Mouse (Mus musculus) myocyte (in vitro differentiated cells): ENCODE results near the gene Caskin2. TPM values are rescaled to one million over a fixed set of nuclear protein-coding genes. Genes with fewer than 3 reads are reported as not detected.

Source experiments
- H3K27me3 ChIP-seq: one replicate; pipeline ENCODE4 v1.6.1; 2011; ENCODE audit not compliant: control insufficient read depth, insufficient read depth, insufficient read length
- H3K36me3 ChIP-seq: one replicate; pipeline ENCODE4 v1.6.1; 2011; ENCODE audit not compliant: control insufficient read depth, insufficient read depth
- H3K4me2 ChIP-seq: one replicate; pipeline ENCODE4 v1.6.1; 2011; ENCODE audit warnings: low read depth, control low read depth
- H3K4me3 ChIP-seq: one replicate; pipeline ENCODE4 v1.5.1; 2011; ENCODE audit warnings: mild to moderate bottlenecking, control low read depth, moderate library complexity
- H3K79me2 ChIP-seq: one replicate; pipeline ENCODE4 v1.6.1; 2011; ENCODE audit not compliant: control insufficient read depth, insufficient read depth
- H3ac ChIP-seq: one replicate; pipeline ENCODE4 v1.6.1; 2011; ENCODE audit not compliant: control insufficient read depth, insufficient read length
- CEBPB ChIP-seq: IDR thresholded peaks from 2 replicates; pipeline ENCODE4 v1.6.1; 2011; ENCODE audit warnings: mild to moderate bottlenecking, moderate library complexity; ENCODE audit not compliant: poor library complexity, insufficient read depth, severe bottlenecking
- E2F4 ChIP-seq: IDR thresholded peaks from one replicate; pipeline ENCODE4 v1.6.1; 2011; ENCODE audit warnings: mild to moderate bottlenecking, control low read depth, moderate library complexity; ENCODE audit not compliant: insufficient read depth
- MAX ChIP-seq: IDR thresholded peaks from one replicate; pipeline ENCODE4 v1.6.1; 2011; ENCODE audit warnings: low read depth, mild to moderate bottlenecking, control low read depth
- MYOD1 ChIP-seq, 3 experiments: IDR thresholded peaks; one replicate each; pipeline ENCODE4 v1.6.1; 2011; ENCODE audit warnings: control low read depth in 2 of 3, low read depth in 2 of 3, mild to moderate bottlenecking in 2 of 3, moderate library complexity in 1 of 3; ENCODE audit not compliant: insufficient read length in 2 of 3, control insufficient read depth in 1 of 3
- MYOG ChIP-seq, 3 experiments: IDR thresholded peaks; one replicate each; pipeline ENCODE4 v1.6.1; 2011; ENCODE audit warnings: control low read depth in 2 of 3, low read depth in 2 of 3, mild to moderate bottlenecking in 2 of 3; ENCODE audit not compliant: insufficient read length in 2 of 3, control insufficient read depth in 1 of 3, insufficient read depth in 1 of 3
- POLR2A ChIP-seq: IDR thresholded peaks from one replicate; pipeline ENCODE4 v1.6.1; 2011; ENCODE audit warnings: low read depth, mild to moderate bottlenecking, control low read depth, moderate library complexity; ENCODE audit not compliant: insufficient read length
- POLR2AphosphoS2 ChIP-seq: IDR thresholded peaks from one replicate; pipeline ENCODE4 v1.6.1; 2011; ENCODE audit warnings: low read depth, control low read depth; ENCODE audit not compliant: insufficient read length
- REST ChIP-seq: IDR thresholded peaks from one replicate; pipeline ENCODE4 v1.6.1; 2011; ENCODE audit warnings: mild to moderate bottlenecking, control low read depth, moderate library complexity; ENCODE audit not compliant: insufficient read depth, insufficient read length
- SRF ChIP-seq: IDR thresholded peaks from one replicate; pipeline ENCODE4 v1.6.1; 2011; ENCODE audit warnings: low read depth; ENCODE audit not compliant: control insufficient read depth, insufficient read length
- TCF12 ChIP-seq: IDR thresholded peaks from one replicate; pipeline ENCODE4 v1.6.1; 2011; ENCODE audit warnings: mild to moderate bottlenecking, control low read depth; ENCODE audit not compliant: poor library complexity, insufficient read depth, severe bottlenecking
- TCF3 ChIP-seq: IDR thresholded peaks from one replicate; pipeline ENCODE4 v1.6.1; 2011; ENCODE audit warnings: low read depth, control low read depth; ENCODE audit not compliant: insufficient read length
- USF1 ChIP-seq: IDR thresholded peaks from one replicate; pipeline ENCODE4 v1.6.1; 2011; ENCODE audit warnings: low read depth, mild to moderate bottlenecking, control low read depth, moderate library complexity
- polyA plus RNA-seq: library from polyadenylated mRNA; unstranded; fragments of >200 nt; fragmentation: generic; extraction: Trizol; gene quantifications from one replicate; pipeline ENCODE4 v1.2.1, GENCODE M21; 2012; ENCODE audit warnings: missing spikeins

The Caskin2 gene
- polyA plus RNA-seq, 1 experiment, result 8.0 TPM

GRCm38 (mm10) chr11:115775821-115776665, 37.4 kb downstream of the Caskin2 start:
- Histone ChIP-seq H3K4me2 (no peak overlapping the region), H3K27me3 (no peaks in the 10 kb centered on the region), H3K79me2 (no peaks in the 10 kb centered on the region), H3ac (no peak overlapping the region), H3K4me3 (no peak overlapping the region), H3K36me3 (no peaks in the 10 kb centered on the region)
- no peak for TF ChIP-seq POLR2AphosphoS2
- TF ChIP-seq POLR2A, result no peak
- TF ChIP-seq TCF3, result no peak
- no peak for TF ChIP-seq REST
- no peak for TF ChIP-seq CEBPB
- no peak for TF ChIP-seq MYOD1 (IDR thresholded peaks at IDR 0.05; ENCODE audit: control insufficient read depth in 1 of 3, insufficient read length in 2 of 3, low read depth in 2 of 3)
- no peak for TF ChIP-seq SRF
- TF ChIP-seq E2F4, result no peak
- TF ChIP-seq MAX, result no peak

GRCm38 (mm10) chr11:115774653-115775052, 38.8 kb downstream of the Caskin2 start:
- Histone ChIP-seq H3K4me2 (no peak overlapping the region), H3K4me3 (no peak overlapping the region), H3K36me3 (no peaks in the 10 kb centered on the region), H3ac (no peak overlapping the region), H3K79me2 (no peaks in the 10 kb centered on the region), H3K27me3 (no peaks in the 10 kb centered on the region)
- TF ChIP-seq TCF12 (no peak), POLR2A (no peak), USF1 (no peak), POLR2AphosphoS2 (no peak), MAX (no peak), MYOD1 (IDR thresholded peaks at IDR 0.05; ENCODE audit: control insufficient read depth in 1 of 3, insufficient read length in 2 of 3, low read depth in 2 of 3) (no peak), MYOG (IDR thresholded peaks at IDR 0.05; ENCODE audit: control insufficient read depth in 1 of 3, insufficient read depth in 1 of 3, insufficient read length in 2 of 3, low read depth in 2 of 3) (no peak), E2F4 (no peak), TCF3 (no peak), CEBPB (no peak), SRF (no peak)

- Histone ChIP-seq H3K36me3 (no peaks in the 10 kb centered on the region), H3K4me3 (no peak overlapping the region), H3K27me3 (no peaks in the 10 kb centered on the region), H3ac (no peak overlapping the region), H3K4me2 (no peak overlapping the region), H3K79me2 (no peaks in the 10 kb centered on the region)
- TF ChIP-seq E2F4 (no peak), MYOD1 (IDR thresholded peaks at IDR 0.05; ENCODE audit: control insufficient read depth in 1 of 3, insufficient read length in 2 of 3, low read depth in 2 of 3) (no peak), USF1 (no peak), SRF (no peak), REST (no peak), MAX (no peak), CEBPB (no peak), POLR2A (no peak), TCF12 (no peak), MYOG (IDR thresholded peaks at IDR 0.05; ENCODE audit: control insufficient read depth in 1 of 3, insufficient read depth in 1 of 3, insufficient read length in 2 of 3, low read depth in 2 of 3) (no peak)
Measured at GRCm38 (mm10) chr11:115768896-115769295, 44.5 kb downstream of the Caskin2 start.

- no peaks in the 10 kb centered on the region for H3K79me2 ChIP-seq
- H3K4me3 ChIP-seq, result peak overlapping the region; percentile 58
- H3K4me2 ChIP-seq, result peak overlapping the region; percentile 87
Measured at GRCm38 (mm10) chr11:115766981-115767380, 46.5 kb downstream of the Caskin2 start.

More at GRCm38 (mm10) chr11:115766981-115767380, 46.5 kb downstream of the Caskin2 start:
- H3ac ChIP-seq, result no peak overlapping the region
- no peak for TF ChIP-seq E2F4
- TF ChIP-seq POLR2A, result no peak
- no peak for TF ChIP-seq MYOG (IDR thresholded peaks at IDR 0.05; ENCODE audit: control insufficient read depth in 1 of 3, insufficient read depth in 1 of 3, insufficient read length in 2 of 3, low read depth in 2 of 3)
- TF ChIP-seq MAX, result no peak
- no peak for TF ChIP-seq CEBPB
- TF ChIP-seq USF1, result no peak
- TF ChIP-seq REST, result no peak
- H3K36me3 ChIP-seq, result no peaks in the 10 kb centered on the region
- H3K27me3 ChIP-seq, result no peaks in the 10 kb centered on the region
